Mouse (Mus musculus) intestine, embryonic 14.5 days (tissue): ENCODE results near the gene Tulp3. TPM values are rescaled to one million over a fixed set of nuclear protein-coding genes. Genes with fewer than 3 reads are reported as not detected.
A peak's percentile ranks its signal among the peaks of the same experiment; 100 is the strongest.

ENCODE experiments used
- ATAC-seq: fragments of 200-750 bp; cut with Nextera tagmentation; replicated peaks from 2 replicates; pipeline ENCODE4 v1.8.0; 2017; ENCODE audit warnings: low read depth, moderate number of reproducible peaks, moderate TSS enrichment, moderate library complexity; ENCODE audit not compliant: low FRiP score, low TSS enrichment
- DNase-seq: peaks from one replicate; pipeline ENCODE4 v3.0.0-alpha.2; 2018; ENCODE audit warnings: low spot score
- H3K27ac ChIP-seq: fragments of 300-500 bp; sonication (generic); 2 replicates; pipeline ENCODE4 v1.5.1; 2014; ENCODE audit warnings: low read depth, mild to moderate bottlenecking, control low read depth
- H3K27me3 ChIP-seq: fragments of 300-500 bp; sonication (generic); replicated peaks from 2 replicates; pipeline ENCODE4 v1.6.1; 2014; ENCODE audit warnings: low read length, control low read depth; ENCODE audit not compliant: control insufficient read depth, insufficient read depth
- H3K36me3 ChIP-seq: fragments of 300-500 bp; sonication (generic); 2 replicates; pipeline ENCODE4 v1.6.1; 2014; ENCODE audit warnings: low read length, control low read depth; ENCODE audit not compliant: control insufficient read depth, insufficient read depth
- H3K4me1 ChIP-seq: fragments of 300-500 bp; sonication (generic); replicated peaks from 2 replicates; pipeline ENCODE4 v1.6.1; 2014; ENCODE audit warnings: low read length, control low read depth, mixed read lengths; ENCODE audit not compliant: control insufficient read depth, insufficient read depth
- H3K4me2 ChIP-seq: fragments of 300-500 bp; sonication (generic); 2 replicates; pipeline ENCODE4 v1.6.1; 2014; ENCODE audit warnings: low read length
- H3K4me3 ChIP-seq: fragments of 300-500 bp; sonication (generic); 2 replicates; pipeline ENCODE4 v1.5.1; 2014; ENCODE audit warnings: low read depth, low read length, control low read depth, mixed read lengths
- H3K9ac ChIP-seq: fragments of 300-500 bp; sonication (generic); 2 replicates; pipeline ENCODE4 v1.6.1; 2014; ENCODE audit warnings: mild to moderate bottlenecking, low read length
- H3K9me3 ChIP-seq: fragments of 300-500 bp; sonication (generic); 2 replicates; pipeline ENCODE4 v1.6.1; 2016; ENCODE audit warnings: low read length, control low read depth; ENCODE audit not compliant: control insufficient read depth
- WGBS: fragments of 180-500 bp; shearing (Covaris S2); extraction: QIAGEN DNeasy Blood & Tissue Kit; methylation state at CpG from one replicate; pipeline ENCODE4 v1.1.7; 2014; 5-methylcytosine and 5-hydroxymethylcytosine counted together
- polyA plus RNA-seq: library from polyadenylated mRNA; unstranded; fragments of >200 nt; fragmentation: Nextera tagmentation; extraction: Ambion mirVana; gene quantifications from 2 replicates; pipeline ENCODE4 v1.2.1, GENCODE M21; 2014

The Tulp3 gene
- 14.4 and 18.6 TPM in 2 replicates for polyA plus RNA-seq

GRCm38 (mm10) chr6:128355726-128356416 is at the start of gene Tulp3:
TSS of gene Tulp3 (minus strand) at chr6:128355851.
- no peaks in the 10 kb centered on the region for H3K27me3 ChIP-seq
- peak within 1 kb of the TSS; percentile 73 for H3K27ac ChIP-seq
- peak within 1 kb of the TSS; percentile 54 for H3K4me3 ChIP-seq
- H3K9me3 ChIP-seq, result no peaks in the 10 kb centered on the region
- ATAC-seq (peak; percentile 99), DNase-seq (peak; percentile 99)
- H3K36me3 ChIP-seq, result peaks cover 30% of the 10 kb centered on the region
- peak within 1 kb of the TSS; percentile 81 for H3K4me2 ChIP-seq
- WGBS, result 0% methylated on average over 42 of the region's 42 CpGs
- H3K4me1 ChIP-seq, result peaks cover 13% of the 10 kb centered on the region
- H3K9ac ChIP-seq, result peak within 1 kb of the TSS; percentile 65

- Histone ChIP-seq H3K4me2 (no peak overlapping the region), H3K9me3 (no peaks in the 10 kb centered on the region), H3K36me3 (peaks cover 34% of the 10 kb centered on the region), H3K4me1 (peaks cover 7% of the 10 kb centered on the region; the same call in 1 of the 2 replicates), H3K27ac (no peak overlapping the region), H3K27me3 (no peaks in the 10 kb centered on the region), H3K9ac (no peak overlapping the region), H3K4me3 (no peak overlapping the region)
- DNase-seq (no peak), ATAC-seq (no peak)
- WGBS, result 51% methylated on average over 5 of the region's 5 CpGs
These were observed 49.1 kb upstream of the Tulp3 start for GRCm38 (mm10) chr6:128404708-128405107.

DNA sequence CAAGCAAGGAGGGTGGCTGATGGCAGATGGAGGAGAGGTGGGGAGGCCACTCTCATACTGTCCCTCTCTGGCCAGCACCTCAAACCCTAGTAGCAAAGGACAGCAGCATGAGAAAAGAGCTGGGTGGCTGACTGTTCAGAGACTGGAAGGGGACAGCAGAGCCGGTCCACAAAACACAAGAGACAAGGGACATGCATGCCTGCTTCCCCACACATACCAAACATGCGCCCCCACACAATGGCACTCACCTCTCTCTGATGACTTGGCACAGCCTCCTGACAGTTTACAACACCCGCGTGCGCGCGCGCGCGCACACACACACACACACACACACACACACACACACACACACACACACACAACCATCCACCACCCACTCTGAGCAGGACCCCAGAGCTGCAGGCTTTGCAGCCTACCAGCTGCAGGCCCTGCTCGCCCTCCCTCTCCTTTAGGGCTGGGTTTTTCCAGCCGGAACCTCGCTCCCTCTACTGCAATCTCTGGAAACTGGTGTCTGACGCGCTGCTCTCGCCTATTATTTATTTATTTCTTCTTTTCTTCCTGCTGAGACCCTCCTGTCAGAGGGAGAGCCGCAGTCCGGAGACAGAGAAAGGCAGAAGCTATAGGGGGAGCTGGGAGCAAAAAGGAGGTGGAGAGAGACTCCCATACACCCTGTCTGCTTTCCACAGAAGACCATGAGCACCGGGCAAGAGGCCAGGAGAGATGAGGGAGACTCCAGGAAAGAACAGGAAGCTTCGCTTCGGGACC is 44.0 kb upstream of the Tulp3 start:
- H3K4me1 ChIP-seq, result peaks cover 8% of the 10 kb centered on the region; the same call in 1 of the 2 replicates
- H3K4me2 ChIP-seq, result peak overlapping the region; percentile 57
- peak overlapping the region; percentile 37; the same call in 1 of the 2 replicates for H3K9ac ChIP-seq
- WGBS, result 16% methylated on average over 15 of the region's 21 CpGs
- peak overlapping the region; percentile 25 for H3K4me3 ChIP-seq
- no peaks in the 10 kb centered on the region for H3K27me3 ChIP-seq
- H3K27ac ChIP-seq, result peak overlapping the region; percentile 12; the same call in 1 of the 2 replicates
- DNase-seq (peak; percentile 80), ATAC-seq (peak; percentile 80)
- H3K36me3 ChIP-seq, result no peaks in the 10 kb centered on the region
- H3K9me3 ChIP-seq, result no peaks in the 10 kb centered on the region

DNA sequence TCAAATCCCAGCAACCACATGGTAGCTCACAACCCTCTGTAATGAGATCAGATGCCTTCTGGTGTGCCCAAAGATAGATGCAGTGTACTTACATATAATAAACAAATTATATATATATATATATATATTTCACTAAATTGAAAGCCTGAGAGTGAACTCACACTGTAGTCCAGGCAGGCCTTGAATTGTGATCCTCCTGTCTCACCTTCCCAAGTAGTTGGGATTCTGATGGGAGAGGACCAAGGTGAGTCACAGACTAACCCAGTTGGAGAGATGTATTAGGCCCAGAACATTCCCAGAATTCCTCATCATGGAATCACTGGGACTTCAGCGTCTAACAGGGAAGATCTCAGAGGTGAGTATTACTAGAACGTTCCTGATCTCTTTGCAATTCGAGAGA is 43.3 kb upstream of the Tulp3 start, which contains the start of gene Nrip2:
Gene Nrip2 (plus strand): TSS at position 301 of the 400 bp plus-strand sequence.
- Histone ChIP-seq H3K9me3 (no peaks in the 10 kb centered on the region), H3K4me3 (peak within 1 kb of the TSS; percentile 25), H3K4me2 (peak within 1 kb of the TSS; percentile 57), H3K27me3 (no peaks in the 10 kb centered on the region), H3K27ac (peak within 1 kb of the TSS; percentile 12; the same call in 1 of the 2 replicates), H3K4me1 (peaks cover 8% of the 10 kb centered on the region; the same call in 1 of the 2 replicates), H3K9ac (peak within 1 kb of the TSS; percentile 37; the same call in 1 of the 2 replicates), H3K36me3 (no peaks in the 10 kb centered on the region)
- 69% methylated on average over 3 of the region's 3 CpGs for WGBS
- ATAC-seq, result no peak
- no peak for DNase-seq

DNA sequence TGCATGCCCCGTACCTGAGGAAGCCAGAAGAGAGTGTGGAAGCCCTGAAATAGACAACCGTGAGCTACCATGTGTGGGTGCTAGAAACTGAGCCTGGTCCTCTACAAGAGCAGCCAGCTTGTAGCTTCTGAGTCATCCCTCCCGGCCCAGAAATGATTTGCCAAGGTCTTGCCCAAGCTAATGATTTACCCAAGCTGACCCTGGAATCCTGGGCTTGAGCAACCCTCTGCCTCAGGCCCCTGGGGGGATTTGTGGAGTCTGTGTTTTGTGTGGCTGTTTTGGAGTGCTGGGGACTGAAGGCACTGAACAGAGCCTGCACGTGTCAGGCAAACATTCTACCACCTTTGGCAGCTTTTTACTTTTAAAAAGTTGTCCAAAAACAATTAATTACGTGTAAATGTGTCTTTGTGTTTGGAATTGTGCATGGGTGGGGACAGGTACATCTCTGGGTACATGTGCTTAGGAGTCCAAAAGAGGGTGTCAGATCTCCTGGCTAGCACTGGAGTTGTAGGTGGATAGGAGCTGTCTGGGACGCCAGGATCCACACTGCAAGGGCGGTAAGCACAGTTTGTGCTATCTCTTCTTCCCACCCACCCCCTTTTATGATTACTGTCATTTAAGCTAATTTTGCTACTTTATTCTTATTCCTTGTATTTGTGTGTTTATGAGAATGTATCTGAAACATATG is 42.1 kb upstream of the Tulp3 start:
- H3K9me3 ChIP-seq, result no peaks in the 10 kb centered on the region
- 64% methylated on average over 7 of the region's 7 CpGs for WGBS
- peaks cover 8% of the 10 kb centered on the region; the same call in 1 of the 2 replicates for H3K4me1 ChIP-seq
- H3K4me3 ChIP-seq, result no peak overlapping the region
- H3K9ac ChIP-seq, result no peak overlapping the region
- ATAC-seq (no peak), DNase-seq (no peak)
- H3K36me3 ChIP-seq, result no peaks in the 10 kb centered on the region
- no peaks in the 10 kb centered on the region for H3K27me3 ChIP-seq
- no peak overlapping the region for H3K27ac ChIP-seq
- no peak overlapping the region for H3K4me2 ChIP-seq

DNA sequence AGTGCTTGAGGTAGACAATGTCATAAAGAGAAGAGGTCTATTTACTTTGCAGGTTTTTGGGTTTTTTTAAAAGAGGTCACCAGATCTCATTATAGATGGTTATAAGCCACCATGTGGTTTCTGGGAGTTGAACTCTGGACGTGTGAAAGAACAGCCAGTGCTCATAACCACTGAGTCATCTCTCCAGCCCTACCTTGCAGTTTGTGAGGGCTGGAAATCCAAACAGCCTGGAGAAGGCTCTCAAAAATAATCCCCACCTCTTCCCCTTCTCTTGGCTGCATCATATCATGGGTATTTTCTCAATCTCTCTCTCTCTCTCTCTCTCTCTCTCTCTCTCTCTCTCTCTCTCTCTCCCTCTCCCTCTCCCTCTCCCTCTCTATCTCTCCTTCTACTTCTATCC is 35.0 kb upstream of the Tulp3 start:
- Histone ChIP-seq H3K4me1 (no peaks in the 10 kb centered on the region), H3K36me3 (no peaks in the 10 kb centered on the region), H3K27ac (no peak overlapping the region), H3K4me2 (no peak overlapping the region), H3K9me3 (no peaks in the 10 kb centered on the region), H3K27me3 (no peaks in the 10 kb centered on the region), H3K9ac (no peak overlapping the region), H3K4me3 (no peak overlapping the region)
- WGBS, result 64% methylated on average over 1 of the region's 1 CpGs
- DNase-seq (no peak), ATAC-seq (no peak)

DNA sequence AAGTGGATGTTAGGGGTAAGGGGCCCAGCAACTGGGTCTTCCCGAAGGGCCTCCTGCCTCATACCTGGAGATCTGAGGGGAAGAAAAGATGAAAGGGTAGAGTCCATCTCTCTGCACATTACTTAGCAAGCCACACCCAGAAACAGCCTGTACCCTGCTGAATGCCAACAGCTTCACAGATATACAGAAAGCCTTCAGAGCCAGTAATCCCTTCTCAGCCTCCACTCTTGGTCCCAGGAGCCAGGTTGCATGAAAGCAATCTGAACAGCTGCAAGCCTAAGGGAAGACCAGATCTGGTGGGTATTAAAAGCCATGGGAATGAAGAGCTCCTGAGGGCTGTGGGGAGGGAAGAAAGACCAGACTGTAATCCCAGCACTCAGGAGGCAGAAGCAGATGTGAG is 33.5 kb upstream of the Tulp3 start:
- no peak overlapping the region for H3K4me2 ChIP-seq
- no peak overlapping the region for H3K27ac ChIP-seq
- no peaks in the 10 kb centered on the region for H3K27me3 ChIP-seq
- no peak for DNase-seq
- 86% methylated on average over 1 of the region's 1 CpGs for WGBS
- H3K36me3 ChIP-seq, result no peaks in the 10 kb centered on the region
- ATAC-seq, result no peak
- no peaks in the 10 kb centered on the region for H3K9me3 ChIP-seq
- H3K4me3 ChIP-seq, result no peak overlapping the region
- H3K4me1 ChIP-seq, result no peaks in the 10 kb centered on the region
- no peak overlapping the region for H3K9ac ChIP-seq

GRCm38 (mm10) chr6:128385026-128385425 is 29.4 kb upstream of the Tulp3 start:
- no peak overlapping the region for H3K4me2 ChIP-seq
- 67% methylated on average over 1 of the region's 1 CpGs for WGBS
- ATAC-seq, result no peak

More at GRCm38 (mm10) chr6:128385026-128385425, 29.4 kb upstream of the Tulp3 start:
- no peak overlapping the region for H3K9ac ChIP-seq
- H3K27ac ChIP-seq, result no peak overlapping the region
- no peaks in the 10 kb centered on the region for H3K4me1 ChIP-seq
- H3K4me3 ChIP-seq, result no peak overlapping the region
- no peaks in the 10 kb centered on the region for H3K9me3 ChIP-seq
- DNase-seq, result no peak
- no peaks in the 10 kb centered on the region for H3K27me3 ChIP-seq
- H3K36me3 ChIP-seq, result no peaks in the 10 kb centered on the region
